Mouse (Mus musculus): ENCODE results near the gene Tagap. TPM values are rescaled to one million over a fixed set of nuclear protein-coding genes. Genes with fewer than 3 reads are reported as not detected.
"Not testable (repeated sequence)": the region's sequence is repeated elsewhere in the genome, so short reads cannot be mapped to it uniquely, and the experiment has no call there.

Gene Tagap
- polyA plus RNA-seq, 1 experiment = 14.6 TPM

DNA sequence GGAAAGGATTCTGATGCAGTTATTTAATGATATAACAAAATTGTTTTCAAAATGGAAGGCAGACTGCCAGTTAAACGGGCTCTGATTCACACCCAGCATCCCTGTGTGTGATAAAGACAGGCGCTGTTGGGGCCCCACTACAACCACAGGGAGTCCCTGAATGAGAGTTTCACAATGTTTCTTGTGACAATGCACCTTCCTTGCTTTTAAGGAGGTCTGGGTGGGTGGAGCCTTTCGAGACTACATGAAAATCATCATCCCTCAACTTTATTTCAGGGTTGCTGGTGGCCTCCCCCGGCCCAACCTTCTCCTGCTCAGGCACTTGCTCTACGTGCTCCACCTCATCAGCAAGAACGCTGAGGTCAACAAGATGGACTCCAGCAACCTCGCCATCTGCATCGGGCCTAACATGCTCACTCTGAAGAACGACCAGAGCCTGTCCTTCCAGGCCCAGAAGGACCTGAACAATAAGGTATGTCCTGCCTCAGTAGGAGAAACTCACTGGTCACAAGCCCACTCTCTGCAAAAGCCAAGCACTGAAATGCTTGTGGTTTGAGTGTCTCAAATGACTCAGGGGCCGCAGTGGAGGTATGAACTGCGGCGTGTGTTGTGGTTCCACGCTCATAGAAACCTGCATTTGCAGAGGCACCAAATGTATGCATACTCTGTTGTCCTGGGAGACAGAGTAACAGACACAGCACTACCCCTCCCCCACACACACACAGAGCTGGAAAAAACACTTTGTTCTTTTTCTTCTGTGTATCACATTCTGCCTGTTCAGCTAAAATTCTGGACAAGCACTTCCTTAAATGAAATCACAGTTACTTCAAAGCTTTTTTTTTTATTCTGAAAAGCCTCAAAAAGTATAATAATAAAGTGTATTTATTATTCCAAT, 5.5 kb downstream of the Tagap start:
- WGBS = 77% methylated on average over 13 of the region's 13 CpGs
- no peaks in the 10 kb centered on the region for H3K27me3 ChIP-seq (ENCODE audit: control insufficient read depth, insufficient read depth, low read length)
- no peak for TF ChIP-seq POLR2A (IDR thresholded peaks at IDR 0.05; ENCODE audit: low read depth, low read length)
- H3K4me3 ChIP-seq (ENCODE audit: extremely low read depth, insufficient read depth, insufficient read length) = no peak overlapping the region
- H3K36me3 ChIP-seq (ENCODE audit: control insufficient read depth, insufficient read depth, low read length) = peaks cover 30% of the 10 kb centered on the region
- no peak for DNase-seq (ENCODE audit: low read depth in 1 of 2, low spot score in 2 of 2)
- H3K27ac ChIP-seq (ENCODE audit: insufficient read depth, low read length) = peak overlapping the region; percentile 33
- peaks cover 3% of the 10 kb centered on the region; the same call in 1 of the 2 replicates for H3K4me1 ChIP-seq (ENCODE audit: control insufficient read depth, insufficient read depth, insufficient read length)

DNA sequence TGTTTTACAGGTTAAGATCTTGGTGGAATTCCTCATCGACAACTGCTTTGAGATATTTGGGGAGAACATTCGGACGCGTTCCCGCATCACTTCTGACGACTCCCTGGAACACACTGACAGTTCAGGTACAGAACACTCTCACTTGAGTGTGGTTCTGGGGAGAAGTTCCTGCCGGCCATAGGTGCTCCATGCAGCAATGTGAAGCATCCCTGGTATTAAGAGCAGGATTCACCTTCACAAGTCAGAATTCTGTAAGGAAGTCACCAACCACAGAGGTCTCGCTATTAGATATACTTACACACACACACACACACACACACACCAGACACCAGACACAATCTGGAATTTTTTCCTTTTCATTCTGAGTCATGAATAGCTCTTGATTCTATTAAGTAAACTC, 6.3 kb downstream of the Tagap start:
- H3K36me3 ChIP-seq (ENCODE audit: control insufficient read depth, insufficient read depth, low read length) = peaks cover 30% of the 10 kb centered on the region
- WGBS = 92% methylated on average over 7 of the region's 8 CpGs
- not testable (repeated sequence) for H3K4me3 ChIP-seq (ENCODE audit: extremely low read depth, insufficient read depth, insufficient read length); DNase-seq (ENCODE audit: low read depth in 1 of 2, low spot score in 2 of 2); H3K4me1 ChIP-seq (ENCODE audit: control insufficient read depth, insufficient read depth, insufficient read length); H3K27me3 ChIP-seq (ENCODE audit: control insufficient read depth, insufficient read depth, low read length); H3K27ac ChIP-seq (ENCODE audit: insufficient read depth, low read length)

DNA sequence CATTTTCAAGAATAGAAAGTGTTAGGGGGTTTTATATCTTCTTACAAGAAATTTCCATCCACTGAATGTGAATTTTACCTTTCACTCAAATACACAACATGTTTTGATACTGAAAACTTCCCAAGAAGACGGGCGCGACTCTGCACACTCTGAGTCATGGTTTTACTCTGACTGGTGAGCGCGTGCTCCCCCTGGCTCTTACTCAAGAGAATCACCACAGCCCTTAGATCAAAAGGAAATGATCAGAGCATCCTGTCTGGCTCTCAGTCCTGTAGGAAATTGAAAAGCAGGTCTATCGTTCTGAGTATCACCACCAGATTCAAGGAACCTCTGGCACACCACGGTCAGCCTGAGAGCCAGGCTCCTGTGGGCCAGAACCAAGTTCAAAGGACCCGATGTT, 13.8 kb downstream of the Tagap start:
- Histone ChIP-seq H3K36me3 (ENCODE audit: control insufficient read depth, insufficient read depth, low read length) (no peaks in the 10 kb centered on the region), H3K4me3 (ENCODE audit: extremely low read depth, insufficient read depth, insufficient read length) (no peak overlapping the region), H3K4me1 (ENCODE audit: control insufficient read depth, insufficient read depth, insufficient read length) (0 out of 2 replicates have a peak, but pooled peaks cover 2% of the 10 kb centered on the region), H3K27ac (ENCODE audit: insufficient read depth, low read length) (no peak overlapping the region), H3K27me3 (ENCODE audit: control insufficient read depth, insufficient read depth, low read length) (no peaks in the 10 kb centered on the region)
- TF ChIP-seq POLR2A (IDR thresholded peaks at IDR 0.05; ENCODE audit: low read depth, low read length) (no peak), CTCF (IDR thresholded peaks at IDR 0.05; ENCODE audit: extremely low read depth, insufficient read depth, insufficient read length, insufficient replicate concordance) (peak; percentile 58; the same call in 1 of the 2 replicates)
- DNase-seq (ENCODE audit: low read depth in 1 of 2, low spot score in 2 of 2) = peak; percentile 48 to 58
- 15% methylated on average over 8 of the region's 8 CpGs for WGBS

DNA sequence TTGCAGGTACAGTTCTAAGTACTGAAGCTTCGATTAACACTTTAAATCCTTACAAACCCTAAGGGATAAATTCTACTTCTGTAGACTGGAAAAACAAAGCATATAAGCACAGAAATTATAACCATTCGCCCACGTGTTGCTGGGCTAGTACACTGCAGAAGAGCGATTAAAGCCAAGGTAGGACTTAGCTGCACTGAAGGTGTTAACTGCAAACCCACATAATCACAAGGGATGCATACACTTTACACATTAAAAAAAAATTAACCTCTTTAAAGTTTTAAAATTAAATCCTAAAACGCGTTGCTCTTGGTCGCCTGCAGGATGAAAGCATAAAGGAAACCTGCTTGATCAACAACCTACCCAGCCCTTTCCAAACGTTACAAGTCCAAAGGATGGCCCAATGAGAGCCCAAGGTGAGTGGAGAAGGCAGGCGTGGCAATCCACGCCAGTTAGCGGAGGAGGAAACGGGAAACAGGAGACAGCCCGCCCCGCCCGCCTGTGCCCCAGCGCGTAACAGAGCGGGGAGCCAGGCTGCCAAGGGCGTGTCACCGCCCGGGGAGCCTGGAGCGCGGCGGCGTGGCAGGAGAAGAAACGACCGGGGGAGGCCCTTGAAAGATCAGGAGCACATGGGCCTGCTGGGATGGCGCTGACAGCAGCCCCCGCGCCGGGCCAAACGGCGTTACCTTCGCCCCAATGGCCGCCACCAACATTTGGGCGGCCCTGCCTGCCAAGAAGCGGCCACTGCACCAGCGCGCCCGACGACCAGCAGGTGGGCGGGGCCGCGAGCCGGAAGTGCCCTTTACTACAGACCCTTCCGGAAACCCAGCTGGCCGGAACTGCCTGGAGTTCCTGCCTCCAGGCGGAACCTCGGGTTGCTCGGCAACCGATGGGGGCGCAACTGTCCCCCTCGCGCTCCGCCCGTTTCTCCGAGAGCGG, 19.6 kb downstream of the Tagap start, which contains the start of gene Rsph3a:
TSS of gene Rsph3a (plus strand) at position 498 of the 936 bp plus-strand sequence.
- DNase-seq (ENCODE audit: low read depth in 1 of 2, low spot score in 2 of 2) = peak in 1 of 2 experiments; percentile 70

DNA sequence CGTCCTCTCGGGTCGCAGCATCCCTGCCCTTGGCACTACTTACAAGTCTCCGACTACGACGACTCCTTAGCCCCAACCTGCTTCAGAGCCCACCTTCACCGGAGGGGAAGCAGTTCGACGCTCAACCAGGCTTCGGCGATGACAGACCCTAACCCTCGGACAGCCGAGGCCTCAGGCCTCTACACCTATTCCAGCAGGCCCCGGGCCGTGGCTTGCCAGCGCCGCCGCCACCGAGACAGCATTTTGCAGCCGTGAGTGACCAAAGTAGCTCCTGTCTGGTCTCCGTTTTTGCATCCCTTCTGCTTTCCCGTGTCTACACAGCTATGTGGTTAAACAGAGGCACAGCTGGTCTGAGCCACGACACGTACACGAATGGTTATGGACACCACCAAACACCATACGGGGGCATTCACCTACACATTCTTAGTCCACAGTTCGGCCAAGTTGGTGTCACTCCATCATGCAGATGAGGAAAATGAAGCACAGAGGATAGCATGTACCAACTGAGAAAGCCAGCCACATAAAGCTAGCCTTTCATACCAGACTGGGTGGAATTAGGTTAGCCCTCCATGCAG, 20.3 kb downstream of the Tagap start:
- H3K4me1 ChIP-seq (ENCODE audit: control insufficient read depth, insufficient read depth, insufficient read length); H3K27me3 ChIP-seq (ENCODE audit: control insufficient read depth, insufficient read depth, low read length); H3K36me3 ChIP-seq (ENCODE audit: control insufficient read depth, insufficient read depth, low read length); DNase-seq (ENCODE audit: low read depth in 1 of 2, low spot score in 2 of 2): not testable (repeated sequence)
- H3K4me3 ChIP-seq (ENCODE audit: extremely low read depth, insufficient read depth, insufficient read length) = peak overlapping the region; percentile 76
- WGBS = 1% methylated on average over 19 of the region's 27 CpGs
- H3K27ac ChIP-seq (ENCODE audit: insufficient read depth, low read length) = peak overlapping the region; percentile 81

More for the DNA sequence above, 19.6 kb downstream of the Tagap start, which contains the start of gene Rsph3a:
- WGBS = 2% methylated on average over 58 of the region's 58 CpGs
- H3K27me3 ChIP-seq (ENCODE audit: control insufficient read depth, insufficient read depth, low read length); H3K36me3 ChIP-seq (ENCODE audit: control insufficient read depth, insufficient read depth, low read length); H3K4me1 ChIP-seq (ENCODE audit: control insufficient read depth, insufficient read depth, insufficient read length): not testable (repeated sequence)
- peak within 1 kb of the TSS; percentile 76 for H3K4me3 ChIP-seq (ENCODE audit: extremely low read depth, insufficient read depth, insufficient read length)
- peak within 1 kb of the TSS; percentile 81 for H3K27ac ChIP-seq (ENCODE audit: insufficient read depth, low read length)

DNA sequence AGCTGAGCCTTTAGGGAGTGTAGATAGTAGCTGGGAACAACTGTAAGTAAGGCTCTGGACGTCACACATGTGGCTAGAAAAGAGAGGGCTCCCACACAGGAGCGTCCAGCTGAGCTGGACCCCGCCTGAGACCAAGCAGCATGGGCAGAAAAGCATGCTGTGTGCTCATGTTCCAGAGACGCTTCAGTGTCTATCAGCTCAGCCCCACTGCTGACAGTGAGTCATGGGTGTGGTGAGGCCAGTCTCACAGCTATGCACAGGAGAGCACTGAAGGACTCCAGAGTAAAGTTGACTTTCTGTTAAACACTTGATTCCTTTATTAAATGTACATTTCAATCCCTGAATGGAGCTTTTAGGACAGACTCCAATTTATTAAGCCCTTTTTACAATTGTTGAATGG, 25.5 kb downstream of the Tagap start:
- not testable (repeated sequence) for H3K36me3 ChIP-seq (ENCODE audit: control insufficient read depth, insufficient read depth, low read length); H3K4me1 ChIP-seq (ENCODE audit: control insufficient read depth, insufficient read depth, insufficient read length); H3K27me3 ChIP-seq (ENCODE audit: control insufficient read depth, insufficient read depth, low read length); DNase-seq (ENCODE audit: low read depth in 1 of 2, low spot score in 2 of 2); H3K27ac ChIP-seq (ENCODE audit: insufficient read depth, low read length); H3K4me3 ChIP-seq (ENCODE audit: extremely low read depth, insufficient read depth, insufficient read length)
- no CpG with 5 or more reads among the region's 4 CpGs for WGBS

DNA sequence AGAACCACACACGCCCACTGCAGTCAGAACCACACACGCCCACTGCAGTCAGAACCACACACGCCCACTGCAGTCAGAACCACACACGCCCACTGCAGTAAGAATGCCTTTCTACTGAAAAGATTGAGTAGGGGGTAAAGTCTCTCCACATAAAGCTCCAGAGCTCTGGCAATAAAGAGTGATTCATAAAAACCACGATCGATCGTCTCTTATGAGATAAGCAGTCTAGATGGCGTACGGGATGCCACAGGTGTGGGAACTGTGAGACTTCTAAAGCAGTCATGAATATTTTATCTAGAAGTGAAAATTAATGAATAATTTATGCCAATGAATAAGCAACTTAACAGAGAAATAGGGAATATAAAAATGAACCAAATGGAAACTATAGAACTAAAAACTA, 31.4 kb downstream of the Tagap start:
- WGBS = 83% methylated on average over 9 of the region's 9 CpGs
- not testable (repeated sequence) for H3K4me1 ChIP-seq (ENCODE audit: control insufficient read depth, insufficient read depth, insufficient read length); H3K27me3 ChIP-seq (ENCODE audit: control insufficient read depth, insufficient read depth, low read length); H3K36me3 ChIP-seq (ENCODE audit: control insufficient read depth, insufficient read depth, low read length); H3K27ac ChIP-seq (ENCODE audit: insufficient read depth, low read length); H3K4me3 ChIP-seq (ENCODE audit: extremely low read depth, insufficient read depth, insufficient read length); DNase-seq (ENCODE audit: low read depth in 1 of 2, low spot score in 2 of 2)

DNA sequence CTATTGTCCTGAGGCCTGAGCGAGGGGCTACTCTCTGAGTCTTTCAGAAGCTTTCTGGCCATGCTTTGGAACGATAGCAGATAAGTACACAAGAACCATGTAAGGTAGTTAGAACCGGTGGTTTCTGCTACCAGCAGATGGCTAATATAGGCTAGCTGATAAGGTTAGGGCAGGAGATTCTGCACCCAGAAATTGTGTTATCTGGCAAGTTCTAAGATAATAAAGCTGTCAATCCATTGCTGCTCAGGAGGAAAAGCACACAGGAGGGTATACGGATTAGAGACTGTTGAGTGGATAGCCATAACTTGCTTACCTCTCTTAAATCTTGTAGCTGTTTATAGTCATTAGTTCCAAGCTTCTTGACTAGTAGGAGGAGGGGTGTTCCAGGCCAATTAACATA, 37.5 kb downstream of the Tagap start:
- H3K36me3 ChIP-seq (ENCODE audit: control insufficient read depth, insufficient read depth, low read length); H3K27me3 ChIP-seq (ENCODE audit: control insufficient read depth, insufficient read depth, low read length); DNase-seq (ENCODE audit: low read depth in 1 of 2, low spot score in 2 of 2); H3K4me1 ChIP-seq (ENCODE audit: control insufficient read depth, insufficient read depth, insufficient read length); H3K4me3 ChIP-seq (ENCODE audit: extremely low read depth, insufficient read depth, insufficient read length); H3K27ac ChIP-seq (ENCODE audit: insufficient read depth, low read length): not testable (repeated sequence)
- 79% methylated on average over 4 of the region's 4 CpGs for WGBS

DNA sequence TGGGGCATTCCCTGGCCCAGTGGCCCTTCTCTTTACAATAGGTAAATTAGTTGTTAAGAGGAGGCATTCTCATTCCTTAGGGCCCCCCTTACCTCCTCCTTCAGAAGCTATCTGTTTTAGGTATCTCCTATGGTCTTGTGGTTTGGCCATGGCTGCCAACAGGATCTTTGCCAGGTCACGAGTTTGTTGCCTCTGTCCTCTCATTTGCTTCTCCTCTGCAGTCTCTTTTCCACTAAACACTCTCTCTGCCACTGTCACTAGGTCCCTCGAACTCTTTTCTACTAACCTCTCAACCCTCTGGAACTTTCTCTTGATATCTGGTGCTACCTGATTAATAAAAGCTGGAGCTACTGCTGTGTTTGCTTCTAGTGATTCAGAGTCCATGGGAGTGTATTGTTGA, 38.6 kb downstream of the Tagap start:
- H3K4me3 ChIP-seq (ENCODE audit: extremely low read depth, insufficient read depth, insufficient read length); H3K4me1 ChIP-seq (ENCODE audit: control insufficient read depth, insufficient read depth, insufficient read length); H3K27ac ChIP-seq (ENCODE audit: insufficient read depth, low read length); H3K27me3 ChIP-seq (ENCODE audit: control insufficient read depth, insufficient read depth, low read length); DNase-seq (ENCODE audit: low read depth in 1 of 2, low spot score in 2 of 2); H3K36me3 ChIP-seq (ENCODE audit: control insufficient read depth, insufficient read depth, low read length): not testable (repeated sequence)
- WGBS = 51% methylated on average over 2 of the region's 2 CpGs

DNA sequence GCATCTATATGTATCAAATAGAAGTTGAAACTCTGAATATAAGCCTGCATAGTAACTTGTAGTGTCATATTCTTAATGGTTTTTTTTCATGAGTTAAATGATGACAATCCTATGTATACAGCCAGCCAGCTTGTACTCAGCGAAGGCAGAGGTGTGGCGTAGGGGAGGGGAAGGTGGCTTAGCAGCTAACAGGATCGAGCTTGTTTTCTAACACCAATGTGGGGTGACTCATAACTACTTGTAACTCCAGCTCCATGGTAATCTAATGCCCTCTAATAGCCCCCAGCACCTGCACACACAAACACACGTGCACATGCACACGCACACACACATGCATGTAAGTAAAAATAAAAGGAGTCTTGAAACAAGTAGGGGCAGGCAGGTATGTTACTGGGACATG, 42.7 kb downstream of the Tagap start:
- not testable (repeated sequence) for H3K27me3 ChIP-seq (ENCODE audit: control insufficient read depth, insufficient read depth, low read length); H3K4me3 ChIP-seq (ENCODE audit: extremely low read depth, insufficient read depth, insufficient read length); H3K36me3 ChIP-seq (ENCODE audit: control insufficient read depth, insufficient read depth, low read length); H3K4me1 ChIP-seq (ENCODE audit: control insufficient read depth, insufficient read depth, insufficient read length); DNase-seq (ENCODE audit: low read depth in 1 of 2, low spot score in 2 of 2); H3K27ac ChIP-seq (ENCODE audit: insufficient read depth, low read length)
- 90% methylated on average over 4 of the region's 5 CpGs for WGBS
